Mouse (Mus musculus) lung, postnatal 0 days (tissue): Measurements from ENCODE around the gene Mepe. TPM values are rescaled to one million over a fixed set of nuclear protein-coding genes. Genes with fewer than 3 reads are reported as not detected.

ENCODE experiments used
- ATAC-seq: fragments of 200-750 bp; cut with Nextera tagmentation; 2 replicates; pipeline ENCODE4 v1.8.0; 2017; ENCODE audit warnings: moderate library complexity
- DNase-seq: peaks from one replicate; pipeline ENCODE4 v3.0.0-alpha.2; 2016; ENCODE audit warnings: low spot score
- H3K27ac ChIP-seq: fragments of 300-500 bp; sonication (generic); 2 replicates; pipeline ENCODE4 v1.5.1; 2014; ENCODE audit warnings: antibody characterized with exemption, mild to moderate bottlenecking, low read length, mixed read lengths
- H3K27me3 ChIP-seq: fragments of 300-500 bp; sonication (generic); replicated peaks from 2 replicates; pipeline ENCODE4 v1.6.1; 2014; ENCODE audit warnings: low read length, mixed read lengths; ENCODE audit not compliant: insufficient read depth
- H3K36me3 ChIP-seq: fragments of 300-500 bp; sonication (generic); 2 replicates; pipeline ENCODE4 v1.6.1; 2014; ENCODE audit warnings: low read length, mixed read lengths; ENCODE audit not compliant: insufficient read depth
- H3K4me1 ChIP-seq: fragments of 300-500 bp; sonication (generic); 2 replicates; pipeline ENCODE4 v1.6.1; 2014; ENCODE audit warnings: antibody characterized with exemption, low read depth, low read length, mixed read lengths; ENCODE audit not compliant: insufficient read depth
- H3K4me2 ChIP-seq: fragments of 300-500 bp; sonication (generic); replicated peaks from 2 replicates; pipeline ENCODE4 v1.6.1; 2014; ENCODE audit warnings: low read depth, mild to moderate bottlenecking, low read length, moderate library complexity, mixed read lengths
- H3K4me3 ChIP-seq: fragments of 300-500 bp; sonication (generic); 2 replicates; pipeline ENCODE4 v1.5.1; 2014; ENCODE audit warnings: low read depth, low read length
- H3K9ac ChIP-seq: fragments of 300-500 bp; sonication (generic); replicated peaks from 2 replicates; pipeline ENCODE4 v1.6.1; 2014; ENCODE audit warnings: low read depth, mild to moderate bottlenecking
- H3K9me3 ChIP-seq: fragments of 300-500 bp; sonication (generic); 2 replicates; pipeline ENCODE4 v1.6.1; 2016; ENCODE audit warnings: low read length, mixed read lengths
- CTCF ChIP-seq: IDR thresholded peaks from 2 replicates; pipeline ENCODE4 v1.5.1; 2016; ENCODE audit warnings: antibody characterized with exemption, mild to moderate bottlenecking
- EP300 ChIP-seq: IDR thresholded peaks from 2 replicates; pipeline ENCODE4 v1.6.1; 2016; ENCODE audit warnings: antibody characterized with exemption, mild to moderate bottlenecking, control low read depth
- WGBS: fragments of 180-500 bp; shearing (Covaris S2); extraction: QIAGEN DNeasy Blood & Tissue Kit; methylation state at CpG from one replicate; pipeline ENCODE4 v1.1.7; 2014; 5-methylcytosine and 5-hydroxymethylcytosine counted together
- polyA plus RNA-seq: library from polyadenylated mRNA; unstranded; fragments of >200 nt; fragmentation: Nextera tagmentation; extraction: Ambion mirVana; gene quantifications from 2 replicates; pipeline ENCODE4 v1.2.1, GENCODE M21; 2015

The Mepe gene
- polyA plus RNA-seq, 1 experiment from 2014 or later, result not detected

DNA sequence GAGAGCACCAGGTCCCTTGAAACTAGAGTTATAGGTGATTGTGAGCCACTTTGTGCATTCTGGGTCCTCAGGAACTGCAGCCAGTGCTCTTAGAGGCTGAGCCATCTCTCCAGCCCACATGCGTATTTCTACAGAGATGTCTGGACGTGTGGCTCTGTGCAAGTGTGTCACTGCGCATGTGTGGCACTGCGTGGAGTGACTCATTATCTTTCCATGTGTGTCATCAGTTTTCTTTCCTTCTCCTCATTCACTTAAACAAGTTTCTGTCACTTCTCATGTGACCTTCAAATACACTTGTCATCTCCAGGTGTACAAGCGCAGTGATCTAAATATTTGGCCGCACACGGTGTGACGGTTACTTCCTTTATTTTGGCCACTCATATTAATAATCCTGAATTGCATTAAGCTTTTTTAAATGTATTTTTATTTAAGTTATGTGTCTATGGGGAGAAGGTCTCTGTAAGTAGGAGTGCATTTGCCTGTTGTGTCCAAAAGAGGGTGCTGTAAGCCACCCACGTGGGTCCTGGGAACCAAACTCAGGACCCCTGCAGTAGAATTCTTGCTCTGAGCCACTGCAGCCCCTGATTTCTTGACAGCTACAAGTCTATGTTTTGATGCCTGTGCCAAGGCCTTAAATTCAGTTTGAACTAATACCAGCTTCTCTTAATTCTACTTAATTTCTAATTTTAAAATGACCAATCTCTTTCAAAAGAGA is 19.6 kb downstream of the Mepe start:
- 62% methylated on average over 9 of the region's 9 CpGs for WGBS
- H3K4me1 ChIP-seq, result no peaks in the 10 kb centered on the region
- H3K27me3 ChIP-seq, result no peaks in the 10 kb centered on the region
- no peak overlapping the region for H3K27ac ChIP-seq
- H3K9ac ChIP-seq, result no peak overlapping the region
- no peaks in the 10 kb centered on the region for H3K36me3 ChIP-seq
- TF ChIP-seq CTCF, result peak; percentile 65
- TF ChIP-seq EP300, result no peak
- no peak for ATAC-seq
- H3K4me3 ChIP-seq, result no peak overlapping the region
- peak; percentile 17 for DNase-seq
- H3K9me3 ChIP-seq, result no peaks in the 10 kb centered on the region
- H3K4me2 ChIP-seq, result no peak overlapping the region

DNA sequence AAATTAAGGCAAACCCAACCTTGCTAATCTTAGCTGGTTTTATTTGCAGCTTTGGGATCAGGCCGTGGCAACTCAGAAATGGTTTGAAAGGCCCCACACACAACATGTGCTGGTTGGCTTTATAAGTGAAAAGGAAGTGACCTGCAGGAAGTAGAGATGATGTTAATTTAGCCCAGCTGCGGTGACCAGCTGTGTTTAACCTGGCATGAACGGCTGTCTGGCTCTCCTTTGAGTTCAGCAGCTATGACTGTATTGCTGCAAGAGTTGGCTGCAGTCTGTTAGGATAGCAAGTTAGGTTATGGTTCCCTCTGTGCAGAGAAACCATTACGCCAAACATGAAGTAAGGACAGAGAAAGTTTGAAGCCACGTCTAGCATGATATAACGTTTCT is 20.1 kb downstream of the Mepe start:
- Histone ChIP-seq H3K4me1 (no peaks in the 10 kb centered on the region), H3K27me3 (no peaks in the 10 kb centered on the region), H3K4me2 (no peak overlapping the region), H3K36me3 (no peaks in the 10 kb centered on the region), H3K9ac (no peak overlapping the region), H3K9me3 (no peaks in the 10 kb centered on the region), H3K27ac (no peak overlapping the region), H3K4me3 (no peak overlapping the region)
- DNase-seq (no peak), ATAC-seq (no peak)
- TF ChIP-seq CTCF (no peak), EP300 (no peak)
- WGBS, result 67% methylated on average over 6 of the region's 6 CpGs

DNA sequence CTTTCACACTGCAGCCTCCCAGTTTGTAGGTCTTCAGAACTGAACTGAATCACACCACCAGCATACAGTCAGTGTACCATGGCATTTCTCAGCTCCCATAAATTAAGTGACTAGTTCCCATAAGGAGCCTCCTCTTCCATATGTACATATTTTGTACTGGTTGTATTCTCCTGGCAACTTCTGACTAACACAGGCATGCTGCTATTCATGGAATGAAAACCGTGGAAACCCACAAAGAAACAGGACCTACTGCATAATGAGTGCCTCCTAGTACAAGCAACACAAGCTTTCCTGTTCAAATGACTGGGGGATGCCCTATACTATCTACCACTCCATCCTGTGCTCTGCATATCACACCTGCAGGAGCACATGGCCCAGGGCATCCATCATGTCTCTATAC is 25.9 kb downstream of the Mepe start:
- Histone ChIP-seq H3K4me3 (no peak overlapping the region), H3K9ac (no peak overlapping the region), H3K4me2 (no peak overlapping the region), H3K27ac (no peak overlapping the region), H3K4me1 (no peaks in the 10 kb centered on the region), H3K9me3 (no peaks in the 10 kb centered on the region), H3K27me3 (no peaks in the 10 kb centered on the region), H3K36me3 (no peaks in the 10 kb centered on the region)
- WGBS, result 71% methylated on average over 1 of the region's 1 CpGs
- DNase-seq (no peak), ATAC-seq (no peak)
- TF ChIP-seq EP300 (no peak), CTCF (no peak)

GRCm38 (mm10) chr5:104351874-104352273 is 26.7 kb downstream of the Mepe start:
- WGBS, result 28% methylated on average over 5 of the region's 5 CpGs
- Histone ChIP-seq H3K27me3 (no peaks in the 10 kb centered on the region), H3K4me2 (no peak overlapping the region), H3K9ac (no peak overlapping the region), H3K27ac (no peak overlapping the region), H3K4me1 (no peaks in the 10 kb centered on the region), H3K36me3 (no peaks in the 10 kb centered on the region), H3K9me3 (no peaks in the 10 kb centered on the region), H3K4me3 (no peak overlapping the region)
- no peak for DNase-seq
- no peak for TF ChIP-seq EP300
- no peak for TF ChIP-seq CTCF
- no peak for ATAC-seq

GRCm38 (mm10) chr5:104357575-104357974 is 32.4 kb downstream of the Mepe start:
- H3K27ac ChIP-seq, result no peak overlapping the region
- no peak overlapping the region for H3K9ac ChIP-seq
- ATAC-seq (no peak), DNase-seq (no peak)
- H3K36me3 ChIP-seq, result no peaks in the 10 kb centered on the region
- H3K27me3 ChIP-seq, result no peaks in the 10 kb centered on the region
- WGBS, result 57% methylated on average over 5 of the region's 5 CpGs
- H3K4me2 ChIP-seq, result no peak overlapping the region
- TF ChIP-seq EP300 (no peak), CTCF (no peak)
- no peaks in the 10 kb centered on the region for H3K4me1 ChIP-seq
- no peaks in the 10 kb centered on the region for H3K9me3 ChIP-seq
- no peak overlapping the region for H3K4me3 ChIP-seq

DNA sequence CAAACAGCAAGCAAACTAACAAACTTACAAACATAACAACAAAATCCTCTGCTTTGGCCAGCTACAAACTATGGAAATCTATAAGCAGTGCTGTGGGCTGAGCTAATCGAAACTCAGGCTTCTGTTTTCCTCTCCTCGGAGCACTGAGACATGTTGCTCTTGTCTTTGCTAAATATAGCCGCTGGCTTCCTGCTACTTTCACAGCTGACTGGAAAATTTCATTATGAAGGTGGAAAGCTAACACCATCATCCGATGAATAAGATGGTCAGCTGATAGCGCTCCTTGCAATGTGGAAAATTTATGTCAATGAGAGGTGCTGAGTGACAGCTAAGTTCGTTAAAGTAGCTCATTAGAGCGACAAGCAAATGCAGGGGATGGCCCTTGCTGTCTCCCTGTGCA is 33.5 kb downstream of the Mepe start:
- Histone ChIP-seq H3K4me2 (no peak overlapping the region), H3K36me3 (no peaks in the 10 kb centered on the region), H3K9ac (no peak overlapping the region), H3K4me1 (no peaks in the 10 kb centered on the region), H3K9me3 (no peaks in the 10 kb centered on the region), H3K27ac (no peak overlapping the region), H3K4me3 (no peak overlapping the region), H3K27me3 (no peaks in the 10 kb centered on the region)
- no peak for ATAC-seq
- 46% methylated on average over 7 of the region's 7 CpGs for WGBS
- no peak for DNase-seq
- no peak for TF ChIP-seq CTCF
- no peak for TF ChIP-seq EP300

DNA sequence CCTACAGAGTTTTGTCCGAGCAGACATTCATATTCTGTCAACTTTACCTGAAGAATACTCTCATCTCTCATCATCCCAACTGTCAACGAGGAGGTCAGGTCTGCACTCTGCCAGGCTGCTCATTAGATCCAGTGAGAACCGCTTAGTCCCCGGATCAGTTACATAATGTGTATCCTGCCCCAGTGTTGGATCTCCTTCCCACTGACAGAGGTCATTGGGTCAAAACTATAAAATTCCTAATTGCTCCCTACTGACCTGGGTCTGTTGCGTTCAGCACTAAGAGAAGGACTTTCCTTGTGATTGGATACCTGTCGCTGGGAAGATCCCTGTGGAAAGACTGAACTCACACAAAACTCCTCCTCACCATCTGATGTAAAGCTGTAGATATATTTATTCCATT is 34.1 kb downstream of the Mepe start:
- no peak overlapping the region for H3K27ac ChIP-seq
- no peaks in the 10 kb centered on the region for H3K9me3 ChIP-seq
- 68% methylated on average over 6 of the region's 6 CpGs for WGBS
- H3K4me3 ChIP-seq, result no peak overlapping the region
- no peaks in the 10 kb centered on the region for H3K27me3 ChIP-seq
- DNase-seq (no peak), ATAC-seq (no peak)
- H3K4me1 ChIP-seq, result no peaks in the 10 kb centered on the region
- no peak overlapping the region for H3K9ac ChIP-seq
- no peaks in the 10 kb centered on the region for H3K36me3 ChIP-seq
- H3K4me2 ChIP-seq, result no peak overlapping the region
- TF ChIP-seq EP300 (no peak), CTCF (no peak)
